Mouse (Mus musculus): ENCODE data around the gene Arpc5.

GRCm38 (mm10) chr1:152779071-152779737 lies 12.9 kb downstream of the Arpc5 start:
- peak; percentile 71 for TF ChIP-seq CTCF (IDR thresholded peaks at IDR 0.05; ENCODE audit: extremely low read depth, insufficient read depth, low read length)
- no peak for TF ChIP-seq POLR2A (IDR thresholded peaks at IDR 0.05; ENCODE audit: extremely low read depth, insufficient read depth, low read length)
